Mouse (Mus musculus): ENCODE results near the gene Mgme1. TPM values are rescaled to one million over a fixed set of nuclear protein-coding genes. Genes with fewer than 3 reads are reported as not detected.
A peak's percentile ranks its signal among the peaks of the same experiment; 100 is the strongest.

Mgme1 gene
- polyA plus RNA-seq, 1 experiment from 2014 or later = 22.8 TPM

DNA sequence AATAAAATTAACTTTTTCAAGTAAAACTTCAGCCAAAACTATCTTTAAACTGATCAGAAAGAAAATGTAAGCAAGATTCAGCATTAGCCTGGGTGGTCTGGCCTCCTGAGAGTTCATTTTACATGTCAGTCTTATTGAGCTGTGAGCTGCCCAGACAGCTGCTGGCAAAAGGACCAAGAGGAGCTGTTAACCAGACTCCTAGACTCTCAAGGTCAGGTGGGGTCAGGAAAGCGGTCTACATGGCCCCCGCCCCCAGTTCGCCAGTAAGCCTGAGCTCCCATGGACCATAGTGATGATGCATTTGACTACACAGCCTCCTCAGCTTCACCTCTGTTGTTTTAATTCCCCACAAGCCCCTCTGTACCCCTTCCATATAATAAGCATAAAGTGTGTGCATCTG is 34.7 kb upstream of the Mgme1 start:
- no peak for ATAC-seq
- Histone ChIP-seq H3K9ac (ENCODE audit: low read depth, low read length) (no peak overlapping the region), H3K36me3 (ENCODE audit: control insufficient read depth, insufficient read depth, low read length) (no peaks in the 10 kb centered on the region), H3K27me3 (replicated peaks; ENCODE audit: control insufficient read depth, insufficient read depth, low read length) (no peaks in the 10 kb centered on the region), H3K4me1 (ENCODE audit: control insufficient read depth, insufficient read depth, low read length) (peaks cover 5% of the 10 kb centered on the region; the same call in 1 of the 2 replicates), H3K27ac (ENCODE audit: low read length) (no peak overlapping the region), H3K9me3 (ENCODE audit: control insufficient read depth, low read length) (no peaks in the 10 kb centered on the region), H3K4me3 (ENCODE audit: low read length) (no peak overlapping the region), H3K4me2 (ENCODE audit: low read depth, low read length) (no peak overlapping the region)
- 57% methylated on average over 3 of the region's 3 CpGs for WGBS

DNA sequence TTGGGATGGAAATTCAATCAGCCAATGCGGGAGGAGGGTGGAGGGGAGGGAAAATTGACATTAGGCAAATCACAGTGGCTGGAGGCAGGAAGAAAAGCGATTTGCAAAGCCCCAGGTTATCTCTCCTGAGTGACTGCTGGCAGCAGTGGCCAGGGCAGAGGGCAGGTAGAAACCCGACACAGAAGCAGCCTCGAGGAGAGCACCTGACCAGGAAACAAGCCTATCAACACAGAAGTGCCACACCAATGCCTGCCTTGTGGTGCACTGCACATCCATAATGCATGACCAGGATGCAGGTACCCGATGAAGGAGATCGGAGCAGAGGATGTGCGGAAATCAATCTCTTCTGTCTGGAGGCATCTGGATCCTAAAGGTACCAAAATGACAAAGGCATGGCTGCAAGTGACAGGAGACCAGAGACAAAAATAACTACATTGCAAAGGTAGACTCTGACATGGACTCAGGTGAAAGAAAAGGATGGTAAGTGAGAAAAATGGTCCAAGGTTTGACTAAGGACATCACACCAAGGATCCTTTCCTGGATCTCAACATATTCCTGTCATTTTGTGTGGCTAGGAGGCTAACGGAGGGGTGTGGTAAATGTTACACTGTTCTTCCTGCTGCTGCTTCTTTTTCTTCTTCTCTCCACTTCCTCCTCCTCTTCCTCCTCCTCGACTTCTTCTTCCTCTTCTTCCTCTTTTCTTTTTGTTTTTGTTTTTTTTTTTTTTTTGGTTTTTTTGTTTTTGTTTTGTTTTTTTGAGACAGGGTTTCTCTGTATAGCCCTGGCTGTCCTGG is 33.5 kb upstream of the Mgme1 start:
- Histone ChIP-seq H3K9ac (ENCODE audit: low read depth, low read length) (no peak overlapping the region), H3K4me3 (ENCODE audit: low read length) (no peak overlapping the region), H3K27me3 (replicated peaks; ENCODE audit: control insufficient read depth, insufficient read depth, low read length) (no peaks in the 10 kb centered on the region), H3K36me3 (ENCODE audit: control insufficient read depth, insufficient read depth, low read length) (no peaks in the 10 kb centered on the region), H3K9me3 (ENCODE audit: control insufficient read depth, low read length) (no peaks in the 10 kb centered on the region), H3K4me2 (ENCODE audit: low read depth, low read length) (no peak overlapping the region), H3K27ac (ENCODE audit: low read length) (no peak overlapping the region), H3K4me1 (ENCODE audit: control insufficient read depth, insufficient read depth, low read length) (0 out of 2 replicates have a peak, but pooled peaks cover 3% of the 10 kb centered on the region)
- 65% methylated on average over 9 of the region's 9 CpGs for WGBS
- peak; percentile 60 for ATAC-seq

DNA sequence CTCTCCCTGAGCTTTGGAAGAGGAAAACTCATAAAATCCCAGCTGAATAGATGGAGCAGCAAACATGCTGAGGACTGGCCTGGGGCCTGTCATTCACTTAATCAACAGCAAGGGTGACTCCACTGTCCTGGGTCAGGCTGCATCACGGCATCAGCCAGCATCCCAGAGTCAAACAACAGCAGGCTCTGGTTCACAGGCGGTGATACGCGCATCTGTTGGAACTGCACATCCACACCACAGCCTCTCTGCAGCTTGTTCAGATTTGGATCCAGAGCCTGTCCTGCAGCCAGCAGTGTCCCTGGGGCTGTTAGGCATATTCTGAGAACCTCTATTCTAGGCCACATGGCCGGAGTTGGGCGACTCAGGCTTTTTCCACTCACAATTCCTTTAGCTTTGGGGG is 32.1 kb upstream of the Mgme1 start:
- H3K4me2 ChIP-seq (ENCODE audit: low read depth, low read length) = no peak overlapping the region
- 0 out of 2 replicates have a peak, but pooled peaks cover 3% of the 10 kb centered on the region for H3K4me1 ChIP-seq (ENCODE audit: control insufficient read depth, insufficient read depth, low read length)
- no peak for ATAC-seq
- no peaks in the 10 kb centered on the region for H3K27me3 ChIP-seq (replicated peaks; ENCODE audit: control insufficient read depth, insufficient read depth, low read length)
- H3K4me3 ChIP-seq (ENCODE audit: low read length) = no peak overlapping the region
- 64% methylated on average over 6 of the region's 6 CpGs for WGBS
- no peak overlapping the region for H3K9ac ChIP-seq (ENCODE audit: low read depth, low read length)
- H3K36me3 ChIP-seq (ENCODE audit: control insufficient read depth, insufficient read depth, low read length) = no peaks in the 10 kb centered on the region
- no peaks in the 10 kb centered on the region for H3K9me3 ChIP-seq (ENCODE audit: control insufficient read depth, low read length)
- 0 out of 2 replicates have a peak overlapping the region, but pooled peaks have one; percentile 2 for H3K27ac ChIP-seq (ENCODE audit: low read length)

DNA sequence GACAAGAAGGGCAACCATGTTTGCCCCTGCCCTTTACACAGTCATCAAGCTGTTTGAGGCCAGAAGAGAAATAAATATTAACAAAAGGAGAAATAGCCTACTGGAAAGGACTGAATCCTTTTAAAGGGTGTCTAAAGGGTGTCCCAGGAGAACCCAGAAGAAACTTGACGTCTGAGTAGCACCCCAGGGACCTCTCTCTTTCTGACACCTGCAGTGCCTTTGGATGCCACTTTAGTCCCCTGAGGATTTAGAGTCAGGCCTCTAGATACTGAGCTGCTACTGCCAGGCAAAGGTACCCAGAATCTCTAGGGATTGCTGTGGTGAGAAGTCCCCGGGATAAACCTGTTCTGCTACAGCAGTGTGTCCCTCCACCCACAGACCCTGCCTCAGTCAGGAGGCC is 31.1 kb upstream of the Mgme1 start:
- WGBS = 61% methylated on average over 2 of the region's 2 CpGs
- no peaks in the 10 kb centered on the region for H3K27me3 ChIP-seq (replicated peaks; ENCODE audit: control insufficient read depth, insufficient read depth, low read length)
- no peak for ATAC-seq

DNA sequence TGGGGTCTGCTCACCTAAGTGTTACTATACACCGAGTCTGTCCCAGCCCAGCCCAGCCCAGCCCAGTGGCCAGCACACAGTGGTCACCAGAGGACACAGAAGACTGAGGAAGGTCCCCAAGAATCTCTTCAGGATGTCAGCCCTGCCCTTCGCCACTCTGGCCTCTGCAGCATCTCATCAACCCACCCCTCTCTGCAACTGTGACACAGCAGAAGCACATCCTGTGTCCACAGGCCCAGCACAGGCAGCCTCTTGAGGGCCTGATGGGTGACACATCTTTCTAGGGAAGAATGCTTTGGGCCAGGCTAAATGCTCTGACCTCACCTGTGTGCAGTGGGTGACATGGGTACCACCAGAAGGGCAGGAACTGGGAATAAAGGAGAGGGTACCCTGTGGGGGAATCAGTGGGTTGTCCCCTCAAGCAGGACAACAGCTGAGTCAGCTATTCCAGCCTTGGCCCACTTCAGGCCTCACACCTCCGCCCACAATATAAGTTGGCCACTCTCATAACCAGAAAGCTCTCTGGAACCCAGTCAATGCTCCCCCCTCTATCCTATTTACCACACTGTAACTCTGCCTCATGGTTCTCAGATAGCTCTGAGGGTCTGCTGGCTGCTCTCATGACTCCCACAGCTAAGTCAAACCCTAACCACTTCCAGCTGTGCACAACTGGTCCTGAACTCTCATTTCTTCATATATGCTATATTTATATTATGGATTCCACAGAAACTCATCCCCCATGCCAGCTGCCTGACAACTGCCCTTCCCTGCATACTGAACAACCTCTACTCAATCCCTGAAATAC is 30.2 kb upstream of the Mgme1 start:
- Histone ChIP-seq H3K9ac (ENCODE audit: low read depth, low read length) (no peak overlapping the region), H3K4me1 (ENCODE audit: control insufficient read depth, insufficient read depth, low read length) (0 out of 2 replicates have a peak, but pooled peaks cover 3% of the 10 kb centered on the region), H3K36me3 (ENCODE audit: control insufficient read depth, insufficient read depth, low read length) (no peaks in the 10 kb centered on the region), H3K27me3 (replicated peaks; ENCODE audit: control insufficient read depth, insufficient read depth, low read length) (no peaks in the 10 kb centered on the region), H3K4me3 (ENCODE audit: low read length) (no peak overlapping the region), H3K27ac (ENCODE audit: low read length) (no peak overlapping the region), H3K4me2 (ENCODE audit: low read depth, low read length) (no peak overlapping the region), H3K9me3 (ENCODE audit: control insufficient read depth, low read length) (no peaks in the 10 kb centered on the region)
- peak; percentile 70 for ATAC-seq
- 73% methylated on average over 3 of the region's 3 CpGs for WGBS

More for the DNA sequence above, 31.1 kb upstream of the Mgme1 start:
- Histone ChIP-seq H3K27ac (ENCODE audit: low read length) (no peak overlapping the region), H3K4me1 (ENCODE audit: control insufficient read depth, insufficient read depth, low read length) (0 out of 2 replicates have a peak, but pooled peaks cover 3% of the 10 kb centered on the region), H3K9ac (ENCODE audit: low read depth, low read length) (no peak overlapping the region), H3K36me3 (ENCODE audit: control insufficient read depth, insufficient read depth, low read length) (no peaks in the 10 kb centered on the region), H3K9me3 (ENCODE audit: control insufficient read depth, low read length) (no peaks in the 10 kb centered on the region), H3K4me3 (ENCODE audit: low read length) (no peak overlapping the region), H3K4me2 (ENCODE audit: low read depth, low read length) (no peak overlapping the region)

DNA sequence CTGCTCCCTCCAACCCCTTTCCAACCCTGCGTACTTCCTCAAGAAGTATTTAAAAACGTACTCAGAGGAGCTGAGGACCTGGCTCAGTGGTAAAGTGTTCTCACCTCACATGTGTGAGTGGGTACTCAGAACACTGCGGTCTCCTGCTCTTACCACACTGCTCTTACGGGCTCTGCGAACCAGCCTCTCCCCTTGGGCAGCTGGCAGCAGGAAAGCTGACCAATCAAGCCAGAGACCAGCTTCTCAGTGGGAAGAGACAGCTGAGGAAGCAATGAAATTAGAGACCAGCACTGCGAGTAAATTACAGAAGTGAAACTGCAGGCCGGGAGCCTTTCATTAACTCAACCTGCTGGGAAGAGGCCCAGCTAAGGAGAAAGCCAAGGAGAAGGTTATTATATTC is 25.0 kb upstream of the Mgme1 start:
- Histone ChIP-seq H3K9ac (ENCODE audit: low read depth, low read length) (no peak overlapping the region), H3K4me2 (ENCODE audit: low read depth, low read length) (no peak overlapping the region), H3K36me3 (ENCODE audit: control insufficient read depth, insufficient read depth, low read length) (peaks cover 12% of the 10 kb centered on the region), H3K4me1 (ENCODE audit: control insufficient read depth, insufficient read depth, low read length) (peaks cover 16% of the 10 kb centered on the region), H3K4me3 (ENCODE audit: low read length) (no peak overlapping the region), H3K27me3 (replicated peaks; ENCODE audit: control insufficient read depth, insufficient read depth, low read length) (no peaks in the 10 kb centered on the region), H3K9me3 (ENCODE audit: control insufficient read depth, low read length) (no peaks in the 10 kb centered on the region), H3K27ac (ENCODE audit: low read length) (no peak overlapping the region)
- no peak for ATAC-seq
- 67% methylated on average over 7 of the region's 7 CpGs for whole genome bisulfite sequencing

DNA sequence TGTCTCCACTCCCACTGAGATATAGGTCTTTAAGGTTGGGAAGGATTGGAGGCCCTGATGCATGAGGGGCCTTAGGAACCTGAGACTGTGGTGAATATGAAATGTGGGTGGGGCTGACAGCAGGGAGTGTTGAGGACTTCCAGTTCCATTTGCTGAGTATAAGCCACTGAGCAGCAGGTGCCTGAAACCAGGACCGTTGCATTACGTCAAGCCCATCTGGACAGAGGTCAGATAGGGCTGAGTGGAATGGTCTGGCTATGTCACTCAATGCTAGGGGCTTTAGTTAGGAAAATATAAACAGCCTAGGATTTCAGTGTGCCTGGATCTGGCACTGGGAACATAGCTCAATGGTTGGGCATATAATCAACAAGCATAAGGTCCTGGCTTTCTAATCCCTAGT is 24.2 kb upstream of the Mgme1 start:
- Histone ChIP-seq H3K36me3 (ENCODE audit: control insufficient read depth, insufficient read depth, low read length) (peaks cover 14% of the 10 kb centered on the region), H3K27ac (ENCODE audit: low read length) (no peak overlapping the region), H3K27me3 (replicated peaks; ENCODE audit: control insufficient read depth, insufficient read depth, low read length) (no peaks in the 10 kb centered on the region), H3K4me1 (ENCODE audit: control insufficient read depth, insufficient read depth, low read length) (peaks cover 16% of the 10 kb centered on the region), H3K4me2 (ENCODE audit: low read depth, low read length) (no peak overlapping the region), H3K4me3 (ENCODE audit: low read length) (no peak overlapping the region), H3K9me3 (ENCODE audit: control insufficient read depth, low read length) (no peaks in the 10 kb centered on the region), H3K9ac (ENCODE audit: low read depth, low read length) (no peak overlapping the region)
- 50% methylated on average over 2 of the region's 2 CpGs for WGBS
- ATAC-seq = no peak

DNA sequence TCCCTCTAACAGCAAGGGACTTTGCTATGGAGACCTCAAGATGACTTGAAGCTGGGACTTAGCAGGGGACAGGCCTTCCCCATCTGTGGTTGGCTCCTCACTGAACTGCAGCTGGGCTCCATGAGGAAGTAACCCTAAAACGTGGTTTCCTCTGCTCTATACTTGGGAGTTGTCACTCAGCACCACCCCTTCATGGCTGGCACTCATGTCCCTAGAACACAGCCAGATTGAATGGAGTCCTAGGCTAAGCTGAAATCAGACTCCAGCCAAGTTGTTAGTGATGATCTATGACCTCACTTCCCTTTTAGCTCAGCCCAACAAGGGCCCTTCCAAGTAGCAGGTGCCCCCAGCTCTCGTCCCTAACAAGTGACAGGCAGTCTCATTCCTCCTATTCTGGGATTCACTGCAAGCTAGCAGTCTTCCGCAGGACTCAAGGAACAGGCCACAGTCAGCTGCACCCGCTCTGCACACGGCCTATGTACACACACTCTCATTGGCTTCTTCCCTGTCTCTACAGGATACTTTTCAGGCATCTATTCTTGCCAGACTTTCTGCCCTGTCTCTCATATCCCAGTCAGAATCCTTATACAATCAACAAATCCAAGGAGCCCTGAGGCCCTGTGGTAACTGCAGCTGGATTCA is 23.0 kb upstream of the Mgme1 start:
- Histone ChIP-seq H3K27me3 (replicated peaks; ENCODE audit: control insufficient read depth, insufficient read depth, low read length) (no peaks in the 10 kb centered on the region), H3K27ac (ENCODE audit: low read length) (peak overlapping the region; percentile 61), H3K36me3 (ENCODE audit: control insufficient read depth, insufficient read depth, low read length) (peaks cover 16% of the 10 kb centered on the region), H3K9me3 (ENCODE audit: control insufficient read depth, low read length) (no peaks in the 10 kb centered on the region), H3K4me1 (ENCODE audit: control insufficient read depth, insufficient read depth, low read length) (peaks cover 16% of the 10 kb centered on the region), H3K4me2 (ENCODE audit: low read depth, low read length) (no peak overlapping the region), H3K9ac (ENCODE audit: low read depth, low read length) (no peak overlapping the region), H3K4me3 (ENCODE audit: low read length) (no peak overlapping the region)
- 30% methylated on average over 5 of the region's 5 CpGs for WGBS
- peak; percentile 58 for ATAC-seq

All from intestine, embryonic 16.5 days (tissue).